Mouse (Mus musculus): ENCODE results near the gene Rps6ka4.

The Rps6ka4 gene

GRCm38 (mm10) chr19:6840475-6841291, at the start of gene Rps6ka4:
Gene Rps6ka4, minus strand, starts transcription at chr19:6840636.
- peak in 1 of 2 experiments; percentile 39 for DNase-seq (ENCODE audit: low spot score in 2 of 2)

GRCm38 (mm10) chr19:6877965-6878364, 37.5 kb upstream of the Rps6ka4 start:
- no peak for DNase-seq (ENCODE audit: low spot score in 2 of 2)

DNA sequence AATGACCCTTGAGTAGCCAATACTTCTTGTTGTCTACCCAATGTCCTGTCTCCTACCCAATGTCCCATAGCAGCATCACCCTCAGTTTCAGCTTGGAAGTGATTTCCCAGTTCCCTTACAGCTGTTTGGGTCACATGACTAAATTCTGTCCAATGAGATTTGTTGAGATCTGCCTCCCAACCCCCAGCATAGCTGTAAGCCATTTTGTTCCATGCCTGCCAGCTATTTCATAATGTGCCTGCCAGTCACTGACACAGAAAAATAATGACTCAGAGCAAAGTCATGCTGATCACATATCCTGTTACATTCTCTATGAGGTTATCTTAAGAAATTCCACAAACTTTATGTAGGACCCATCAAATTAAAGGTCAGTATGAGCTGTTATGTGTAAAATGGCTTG, 36.4 kb upstream of the Rps6ka4 start:
- DNase-seq (ENCODE audit: low spot score in 2 of 2), result no peak

DNA sequence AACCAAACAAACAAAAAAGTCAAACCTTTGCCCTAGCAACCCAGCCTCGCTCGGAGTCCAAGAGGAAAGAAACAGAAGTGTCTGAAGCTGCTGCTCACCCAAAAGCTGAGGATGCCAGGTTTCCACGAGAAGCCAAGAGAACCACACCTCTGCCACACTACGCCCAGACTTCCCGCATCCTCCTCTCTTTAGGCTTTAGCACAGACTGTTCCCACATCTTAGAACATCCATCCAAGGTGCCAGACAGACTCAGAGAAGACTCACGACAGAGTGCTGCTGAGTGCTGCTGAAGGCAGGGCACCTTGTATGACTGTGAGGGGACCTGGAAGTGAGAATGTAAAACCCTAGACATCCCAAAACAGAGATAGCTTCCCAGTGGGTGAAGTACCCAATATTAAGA, 35.4 kb upstream of the Rps6ka4 start:
- no peak for DNase-seq (ENCODE audit: low spot score in 2 of 2)

GRCm38 (mm10) chr19:6874257-6874656, 33.8 kb upstream of the Rps6ka4 start:
- no peak for DNase-seq (ENCODE audit: low spot score in 2 of 2)

DNA sequence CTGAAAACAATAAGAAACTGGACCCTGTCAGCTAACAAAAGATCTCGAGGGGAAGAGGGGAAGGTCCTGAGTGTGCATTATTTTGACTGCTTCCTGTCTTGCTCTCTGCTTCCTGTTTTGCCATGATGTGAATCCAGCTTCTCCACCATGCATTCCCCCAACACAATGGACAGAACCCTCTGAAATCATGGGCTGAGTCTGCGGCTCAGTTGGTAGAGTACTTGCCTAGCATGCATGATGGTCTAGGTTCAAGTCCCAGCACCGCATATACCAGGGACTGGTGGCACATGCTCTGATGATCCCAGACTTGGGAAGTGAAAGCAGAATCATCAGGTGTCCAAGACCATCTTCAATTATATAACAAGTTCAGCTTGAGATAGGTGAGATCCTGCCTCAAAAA, 32.3 kb upstream of the Rps6ka4 start:
- DNase-seq (ENCODE audit: low spot score in 2 of 2), result no peak

- no peak for DNase-seq (ENCODE audit: low spot score in 2 of 2)
Observed at GRCm38 (mm10) chr19:6871574-6872271, 31.3 kb upstream of the Rps6ka4 start.

GRCm38 (mm10) chr19:6869355-6869754, 28.9 kb upstream of the Rps6ka4 start:
- no peak for DNase-seq (ENCODE audit: low spot score in 2 of 2)

DNA sequence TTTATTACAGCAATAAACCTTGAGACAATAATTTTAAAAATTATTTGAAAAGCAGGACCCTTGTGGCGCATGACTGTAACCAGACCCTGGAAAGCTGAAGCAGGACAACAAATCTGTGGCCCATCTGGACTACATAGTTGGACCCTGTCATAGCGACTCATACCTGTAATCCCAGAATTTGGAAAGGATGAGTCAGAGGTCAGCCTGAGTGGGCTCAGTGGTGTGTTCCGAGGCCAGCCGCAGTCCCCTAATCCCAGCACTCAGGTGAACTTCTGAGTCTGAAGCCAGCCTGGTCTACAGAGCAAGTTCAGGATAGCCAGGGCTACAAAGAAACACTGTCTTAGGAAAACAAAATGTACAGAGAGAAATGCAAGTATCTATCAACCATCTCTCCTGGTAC, 21.0 kb upstream of the Rps6ka4 start:
- DNase-seq (ENCODE audit: low spot score in 2 of 2), result no peak

DNA sequence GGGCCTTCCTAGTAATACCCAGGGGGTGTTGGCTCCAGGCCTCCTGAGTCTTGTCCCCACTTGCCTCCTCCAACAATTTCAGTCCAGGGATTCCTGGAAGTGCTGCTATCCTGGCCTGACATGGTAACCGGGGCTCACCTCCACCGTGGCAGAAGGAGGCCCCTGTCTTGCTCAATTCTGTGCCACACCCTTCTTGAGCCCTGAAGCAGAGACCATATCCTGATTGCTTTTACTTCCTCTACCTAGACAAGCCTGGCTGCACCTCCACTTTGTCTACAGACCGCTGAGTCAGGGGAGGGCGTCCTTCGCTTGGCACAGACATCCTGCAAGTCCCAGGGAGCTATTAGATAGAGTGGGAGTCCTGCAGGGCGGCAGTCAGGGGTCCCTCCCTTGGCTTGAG, 20.3 kb upstream of the Rps6ka4 start:
- DNase-seq (ENCODE audit: low spot score in 2 of 2), result no peak

DNA sequence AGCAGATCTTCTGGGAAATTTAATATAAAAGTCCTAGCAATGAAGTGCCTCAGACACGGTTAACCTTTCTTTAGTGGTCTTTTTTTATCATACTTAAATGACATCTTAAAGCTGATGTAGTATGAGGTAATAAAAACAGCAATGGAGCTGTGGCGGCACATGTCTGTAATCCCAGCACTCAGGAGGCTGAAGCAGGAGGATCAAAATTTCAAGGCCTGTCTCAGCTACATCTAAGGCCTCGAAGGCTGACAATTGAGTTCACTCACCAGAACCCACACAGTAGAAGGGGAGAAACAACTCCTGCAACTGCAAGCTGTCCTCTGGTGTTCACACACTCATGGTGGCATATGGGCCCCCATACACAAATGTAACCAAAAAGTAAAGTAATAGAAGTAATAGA, 19.5 kb upstream of the Rps6ka4 start:
- DNase-seq (ENCODE audit: low spot score in 2 of 2), result no peak

GRCm38 (mm10) chr19:6859032-6859651, 18.7 kb upstream of the Rps6ka4 start:
- no peak for DNase-seq (ENCODE audit: low spot score in 2 of 2)

DNA sequence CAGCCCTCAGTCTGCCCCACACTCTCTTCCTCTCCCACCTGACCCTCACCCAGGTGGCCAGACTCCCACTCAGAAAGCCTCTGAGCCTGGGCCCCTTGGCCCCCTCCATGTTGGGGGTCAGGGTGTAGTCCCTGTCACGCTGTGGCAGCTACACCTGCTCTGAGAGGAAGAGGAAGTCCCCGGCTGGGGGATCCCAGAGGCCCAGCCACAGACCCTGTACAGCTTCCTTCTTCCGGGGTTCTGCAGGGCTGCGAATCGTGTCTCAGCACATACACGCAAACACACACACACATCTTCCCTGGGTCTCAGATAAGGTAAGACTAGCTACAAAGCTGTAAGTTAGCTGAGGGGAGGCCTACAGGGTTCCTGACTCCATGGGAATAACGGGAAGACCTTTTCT, 17.6 kb upstream of the Rps6ka4 start, which contains the start of gene Ccdc88b:
Ccdc88b (minus strand) TSS at position 181 of the 400 bp plus-strand sequence.
- no peak for DNase-seq (ENCODE audit: low spot score in 2 of 2)

DNA sequence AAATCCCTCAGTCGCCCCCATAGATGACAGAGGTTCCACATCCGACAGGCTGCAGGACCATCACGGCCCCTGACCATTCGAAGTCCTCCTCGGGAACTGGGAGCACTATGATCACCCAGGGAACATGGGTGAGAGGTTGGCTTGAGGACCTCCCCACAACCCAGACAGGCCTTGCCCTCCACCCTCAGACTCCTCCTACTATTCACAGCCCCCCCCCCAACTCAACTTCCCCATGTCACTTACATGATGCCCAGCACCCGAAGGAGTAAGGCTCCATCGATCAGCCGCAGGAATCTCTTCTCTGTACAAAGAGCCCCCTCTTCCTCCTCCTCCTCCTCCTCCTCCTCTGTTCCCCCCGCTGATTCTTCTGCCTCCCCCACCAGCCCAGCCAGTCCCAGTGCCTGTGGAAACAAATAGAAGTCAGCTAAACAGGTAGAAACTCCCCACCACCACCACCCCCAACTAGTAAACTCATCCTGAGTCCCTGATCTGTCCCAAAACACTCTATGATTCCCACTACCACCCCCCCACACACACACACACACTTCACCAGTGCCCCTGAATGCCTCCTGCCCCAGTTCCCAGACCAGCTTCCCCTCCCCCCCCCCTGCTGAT, 17.1 kb upstream of the Rps6ka4 start:
- DNase-seq (ENCODE audit: low spot score in 2 of 2), result no peak

- DNase-seq (ENCODE audit: low spot score in 2 of 2), result no peak
Observed at GRCm38 (mm10) chr19:6857003-6857360, 16.5 kb upstream of the Rps6ka4 start.

DNA sequence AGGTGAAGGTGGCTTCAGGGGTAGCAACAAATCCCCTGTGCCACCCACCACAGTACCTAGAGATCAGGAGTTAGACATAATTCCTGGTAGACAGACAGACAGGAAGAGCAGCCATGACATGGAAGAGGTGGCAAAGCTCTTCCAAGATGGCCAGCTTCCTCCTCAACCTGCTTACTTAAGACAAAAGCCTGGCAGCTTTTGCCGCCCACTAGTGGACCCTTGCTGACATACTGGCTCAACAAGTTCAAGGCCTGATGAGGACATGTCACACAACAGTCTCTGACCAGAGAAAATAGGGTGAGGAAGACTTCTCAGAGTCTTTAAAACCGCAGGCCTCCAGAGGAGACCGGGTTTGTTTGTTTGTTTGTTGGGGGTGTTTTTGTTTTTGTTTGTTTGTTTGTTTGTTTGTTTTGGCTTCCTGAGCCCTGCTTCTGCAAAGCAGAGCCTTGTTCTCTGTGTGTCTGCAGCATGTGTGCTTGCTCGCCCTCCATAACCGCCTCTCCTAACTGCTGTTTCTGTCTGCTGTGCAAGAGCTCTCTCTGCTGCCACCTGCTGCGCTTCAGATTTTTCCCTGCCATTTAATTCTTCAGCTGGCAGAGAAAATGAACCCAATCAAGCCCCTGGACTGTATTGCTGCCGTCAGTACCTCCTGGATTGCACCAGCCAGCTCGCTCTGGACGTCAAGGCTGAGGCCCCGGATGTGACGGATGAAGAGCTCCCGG, 16.0 kb upstream of the Rps6ka4 start:
- DNase-seq (ENCODE audit: low spot score in 2 of 2), result peak in 1 of 2 experiments; percentile 49

DNA sequence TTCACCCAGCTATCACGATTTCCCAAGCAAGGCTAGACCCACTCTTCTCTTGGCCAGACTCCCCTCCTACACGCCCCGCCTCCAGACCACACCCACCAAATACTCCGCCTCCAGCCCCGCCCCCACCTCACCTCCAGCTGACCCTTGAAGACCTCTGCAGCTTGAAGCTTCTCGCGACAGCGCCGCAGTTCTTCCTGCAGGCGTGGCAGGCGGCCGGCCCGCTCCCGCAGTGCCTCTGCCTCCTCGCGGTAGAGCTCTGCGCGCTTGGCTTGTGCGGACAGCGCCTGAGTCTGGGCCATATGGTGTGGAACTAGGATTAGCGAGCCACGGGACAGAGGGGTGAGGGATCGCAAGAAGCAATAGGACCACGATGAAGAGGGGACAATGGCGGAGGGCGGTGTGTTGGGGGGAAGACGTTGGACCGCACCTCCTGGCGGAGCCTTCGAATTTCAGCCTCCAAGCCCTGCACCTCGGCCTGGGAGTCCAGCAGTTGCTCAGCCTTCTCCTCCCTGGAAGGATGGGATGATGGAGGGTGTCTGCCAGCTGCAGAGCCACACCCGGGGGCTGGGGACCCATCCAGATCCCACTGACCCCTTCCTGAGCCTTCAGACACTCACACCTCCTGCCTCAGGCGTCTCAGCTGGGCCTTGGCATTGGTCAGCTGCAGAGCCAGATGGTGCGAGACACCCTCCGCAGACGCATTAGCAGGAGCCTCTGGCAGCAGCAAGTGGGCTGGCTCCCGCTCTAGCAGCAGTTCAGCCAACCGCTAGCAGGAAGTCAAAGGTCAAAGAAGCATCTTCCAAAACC, 15.0 kb upstream of the Rps6ka4 start:
- DNase-seq (ENCODE audit: low spot score in 2 of 2), result no peak

DNA sequence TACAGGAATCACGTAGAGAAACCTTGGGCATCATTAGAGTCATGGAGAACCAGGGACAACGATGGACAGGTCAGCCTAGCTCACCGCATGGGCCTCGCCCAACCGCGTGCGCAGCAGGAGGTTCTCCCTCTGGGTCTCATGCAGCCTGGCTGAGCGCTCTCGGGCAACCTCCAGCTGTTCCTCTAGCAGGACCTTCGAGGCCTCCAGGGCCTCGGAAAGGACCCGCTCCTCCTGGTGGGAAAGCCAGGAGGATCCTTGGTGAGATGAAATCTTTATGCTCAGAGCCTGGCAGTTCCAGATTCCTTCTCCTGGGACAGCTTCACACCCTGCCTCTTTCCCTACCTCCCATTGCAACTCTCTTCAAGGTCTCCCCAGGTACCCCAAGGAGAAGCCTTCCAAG, 14.2 kb upstream of the Rps6ka4 start:
- no peak for DNase-seq (ENCODE audit: low spot score in 2 of 2)

DNA sequence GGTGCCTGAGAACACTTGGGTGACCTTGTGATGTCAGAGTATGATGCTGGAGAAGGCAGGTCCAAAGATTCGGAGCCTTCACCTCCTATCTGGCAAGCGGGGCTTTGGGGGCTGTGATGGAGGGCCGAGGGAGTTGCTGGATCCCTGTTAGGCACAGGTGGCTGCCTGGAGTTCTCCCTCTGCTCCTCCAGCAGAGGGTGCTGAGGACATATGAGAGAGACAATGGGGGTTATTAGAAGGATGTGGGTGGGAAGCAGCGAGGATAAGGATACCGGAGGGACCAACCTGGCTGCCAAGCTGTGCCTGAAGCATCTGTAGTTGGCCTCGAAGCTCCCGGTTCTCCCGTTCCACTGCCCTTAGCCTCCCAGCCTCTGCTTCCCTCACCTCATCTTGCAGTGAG, 13.5 kb upstream of the Rps6ka4 start:
- DNase-seq (ENCODE audit: low spot score in 2 of 2), result no peak

DNA sequence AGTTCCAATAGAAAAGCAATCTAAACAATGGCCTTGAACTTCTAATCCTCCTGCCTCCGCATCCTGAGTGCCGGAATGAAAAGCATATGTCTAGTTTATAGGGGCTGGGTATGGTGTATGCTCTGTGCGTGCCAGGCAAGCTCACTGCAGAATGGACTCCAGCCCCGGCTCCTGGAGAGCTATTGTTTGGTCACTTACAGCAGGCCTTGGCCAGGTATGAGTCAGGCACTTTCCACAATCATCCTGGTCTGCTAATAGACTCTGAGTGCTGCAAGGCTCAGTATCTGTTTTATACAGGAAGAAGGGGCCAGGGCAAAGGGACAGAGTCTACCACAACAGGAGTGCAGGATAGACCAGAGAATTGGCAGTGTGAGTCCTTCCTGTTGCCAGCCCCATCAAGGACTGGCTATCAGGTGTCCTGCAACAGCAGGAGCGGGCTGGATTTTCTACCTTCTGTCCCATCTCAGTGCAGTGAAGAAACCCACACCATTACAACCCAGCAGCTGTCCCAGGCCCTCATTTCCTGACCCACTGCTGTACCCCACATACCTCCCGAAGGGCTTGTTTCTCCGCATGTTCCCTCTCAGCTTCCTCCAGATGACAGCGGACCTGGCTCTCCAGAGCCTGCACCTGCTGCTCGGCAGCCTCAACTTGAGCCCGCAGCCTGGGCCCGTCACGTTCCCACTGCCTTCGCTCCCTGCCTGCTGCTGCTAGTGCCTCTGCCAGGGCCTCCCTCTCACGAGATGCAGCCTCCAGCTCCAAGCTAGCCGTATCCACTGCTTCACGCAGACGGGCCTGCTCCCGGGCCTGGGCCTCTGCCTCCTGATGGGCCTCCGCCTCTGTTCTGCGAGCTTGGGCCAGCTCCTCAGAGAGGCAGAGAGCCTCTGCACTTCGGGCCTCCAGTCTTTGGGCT, 12.2 kb upstream of the Rps6ka4 start:
- no peak for DNase-seq (ENCODE audit: low spot score in 2 of 2)

Data from frontal cortex, postnatal 25 days (tissue).